23 mouse cellular contexts compared by ENCODE assay signal in the genomic region with DNA sequence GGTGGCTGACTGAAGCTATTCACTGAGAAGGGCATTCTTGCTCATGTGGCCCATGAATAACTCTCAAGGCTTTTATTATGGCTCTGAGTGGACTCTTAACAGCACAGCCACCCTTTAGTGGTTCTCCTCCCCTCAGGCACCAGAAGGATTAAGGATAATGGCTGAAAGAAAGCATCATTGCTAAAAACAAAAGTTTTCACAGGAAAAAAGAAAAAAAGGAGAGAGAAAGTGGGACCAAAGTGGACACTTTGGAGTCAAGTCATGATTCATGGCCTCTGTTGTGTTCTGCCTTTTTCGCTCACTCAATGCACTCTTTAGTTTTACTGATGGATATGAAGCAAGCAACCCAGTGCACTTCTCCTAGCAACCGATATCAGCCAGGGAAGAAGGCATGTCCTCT. TPM values are rescaled to one million over a fixed set of nuclear protein-coding genes. Genes with fewer than 3 reads are reported as not detected.
DNase-seq lines count a peak whose midpoint lies in the region; ATAC-seq and TF ChIP-seq lines count a peak whose summit lies in the region.
"Had no signal": no experiment of that assay in that cellular context is flagged by ENCODE, and none has a peak within 500 bp of the region (broad histone marks: within the 10 kb centered on the region; RNA-seq: fewer than 3 reads in every experiment).

No protein-coding gene starts in this region.

- no peak overlapping the region for H3K4me3 ChIP-seq in layer of hippocampus, adult 2 months
- H3K4me3 ChIP-seq in forebrain, embryonic 13.5 days = no peak overlapping the region
- no peak overlapping the region for H3K4me3 ChIP-seq in hindbrain, embryonic 14.5 days (replicated peaks; ENCODE audit: low read length)
- H3K4me3 ChIP-seq in neural tube, embryonic 14.5 days (ENCODE audit: low read depth, low read length) = no peak overlapping the region
- H3K4me3 ChIP-seq in liver, postnatal 0 days (ENCODE audit: low read depth, low read length) = no peak overlapping the region
- H3K4me3 ChIP-seq: embryonic facial prominence, embryonic 12.5 days; heart, embryonic 12.5 days; liver, embryonic 13.5 days; stomach, embryonic 15.5 days had no signal

- TF ChIP-seq EP300 in liver, postnatal 0 days (IDR thresholded peaks at IDR 0.05; ENCODE audit: low read depth) = no peak

- DNase-seq in layer of hippocampus, adult 2 months (ENCODE audit: low spot score in 2 of 2) = no peak
- no peak for DNase-seq in layer of hippocampus, postnatal 36 days
- DNase-seq in hindbrain, embryonic 14.5 days (ENCODE audit: low spot score) = no peak
- DNase-seq in liver, postnatal 0 days = no peak
- no peak for DNase-seq in testis, postnatal 10 days (ENCODE audit: low spot score)
- DNase-seq in layer of hippocampus, postnatal 10 days (ENCODE audit: low spot score in 2 of 2) = no peak
- DNase-seq: adrenal gland, postnatal 14 days; cerebellum, adult 9-10 months; gastrocnemius, postnatal 36 days; heart, postnatal 36 days; kidney, postnatal 36 days; liver, embryonic 13.5 days; lung, postnatal 10 days; spleen, adult 18-20 months had no signal

- H3K4me2 ChIP-seq in forebrain, embryonic 13.5 days = 0 out of 2 replicates have a peak overlapping the region, but pooled peaks have one; percentile 7
- H3K4me2 ChIP-seq in hindbrain, embryonic 14.5 days (replicated peaks) = no peak overlapping the region
- H3K4me2 ChIP-seq in neural tube, embryonic 14.5 days (ENCODE audit: low read depth, low read length) = no peak overlapping the region
- no peak overlapping the region for H3K4me2 ChIP-seq in liver, postnatal 0 days (ENCODE audit: low read depth, low read length)
- H3K4me2 ChIP-seq: embryonic facial prominence, embryonic 12.5 days; heart, embryonic 12.5 days; liver, embryonic 13.5 days; stomach, embryonic 15.5 days had no signal

- H3K9ac ChIP-seq in forebrain, embryonic 13.5 days = no peak overlapping the region
- no peak overlapping the region for H3K9ac ChIP-seq in hindbrain, embryonic 14.5 days
- H3K9ac ChIP-seq in neural tube, embryonic 14.5 days (replicated peaks; ENCODE audit: low read depth, low read length) = no peak overlapping the region
- H3K9ac ChIP-seq in liver, postnatal 0 days (replicated peaks) = no peak overlapping the region
- H3K9ac ChIP-seq: embryonic facial prominence, embryonic 12.5 days; heart, embryonic 12.5 days; liver, embryonic 13.5 days; stomach, embryonic 15.5 days had no signal

- H3K9me3 ChIP-seq in forebrain, embryonic 13.5 days (replicated peaks) = no peaks in the 10 kb centered on the region
- H3K9me3 ChIP-seq in hindbrain, embryonic 14.5 days (ENCODE audit: control insufficient read depth, low read length) = no peaks in the 10 kb centered on the region
- H3K9me3 ChIP-seq in neural tube, embryonic 14.5 days (ENCODE audit: control insufficient read depth, low read length) = no peaks in the 10 kb centered on the region
- H3K9me3 ChIP-seq in liver, postnatal 0 days (ENCODE audit: low read length) = no peaks in the 10 kb centered on the region
- H3K9me3 ChIP-seq: embryonic facial prominence, embryonic 12.5 days; heart, embryonic 12.5 days; liver, embryonic 13.5 days; stomach, embryonic 15.5 days had no signal

- peak overlapping the region; percentile 32; the same call in 1 of the 2 replicates for H3K27ac ChIP-seq in layer of hippocampus, adult 2 months
- no peak overlapping the region for H3K27ac ChIP-seq in forebrain, embryonic 13.5 days
- no peak overlapping the region for H3K27ac ChIP-seq in hindbrain, embryonic 14.5 days
- no peak overlapping the region for H3K27ac ChIP-seq in neural tube, embryonic 14.5 days (ENCODE audit: low read depth, low read length)
- no peak overlapping the region for H3K27ac ChIP-seq in liver, postnatal 0 days (ENCODE audit: low read depth)
- H3K27ac ChIP-seq: embryonic facial prominence, embryonic 12.5 days; liver, embryonic 13.5 days; stomach, embryonic 15.5 days had no signal

- peak; percentile 90 for ATAC-seq in forebrain, embryonic 13.5 days
- ATAC-seq in hindbrain, embryonic 14.5 days (ENCODE audit: low FRiP score) = peak; percentile 77; the same call in 1 of the 2 replicates
- ATAC-seq in neural tube, embryonic 14.5 days (ENCODE audit: low read depth) = peak; percentile 94
- ATAC-seq in liver, postnatal 0 days = no peak
- ATAC-seq: intestine, postnatal 0 days had no signal

- H3K4me1 ChIP-seq in forebrain, embryonic 13.5 days = peaks cover 23% of the 10 kb centered on the region
- H3K4me1 ChIP-seq in hindbrain, embryonic 14.5 days (replicated peaks; ENCODE audit: control insufficient read depth, insufficient read depth, low read length) = peaks cover 26% of the 10 kb centered on the region; the same call in 1 of the 2 replicates
- H3K4me1 ChIP-seq in neural tube, embryonic 14.5 days (ENCODE audit: control insufficient read depth, insufficient read depth, low read length) = peaks cover 19% of the 10 kb centered on the region; the same call in 1 of the 2 replicates
- H3K4me1 ChIP-seq in liver, postnatal 0 days (ENCODE audit: insufficient read depth) = no peaks in the 10 kb centered on the region
- H3K4me1 ChIP-seq: embryonic facial prominence, embryonic 12.5 days; heart, embryonic 12.5 days; liver, embryonic 13.5 days; stomach, embryonic 15.5 days had no signal

- no peak for TF ChIP-seq CTCF in layer of hippocampus, adult 2 months (conservative IDR thresholded peaks at IDR 0.05)
- TF ChIP-seq CTCF in liver, postnatal 0 days (IDR thresholded peaks at IDR 0.05; ENCODE audit: low read depth) = no peak

- H3K27me3 ChIP-seq in forebrain, embryonic 13.5 days = no peaks in the 10 kb centered on the region
- H3K27me3 ChIP-seq in hindbrain, embryonic 14.5 days (ENCODE audit: control insufficient read depth, insufficient read depth, low read length) = no peaks in the 10 kb centered on the region
- H3K27me3 ChIP-seq in neural tube, embryonic 14.5 days (ENCODE audit: control insufficient read depth, insufficient read depth, low read length) = no peaks in the 10 kb centered on the region
- no peaks in the 10 kb centered on the region for H3K27me3 ChIP-seq in liver, postnatal 0 days (ENCODE audit: insufficient read depth, low read length)
- H3K27me3 ChIP-seq: CH12.LX; embryonic facial prominence, embryonic 12.5 days; heart, embryonic 12.5 days; liver, embryonic 13.5 days; stomach, embryonic 15.5 days had no signal

- no peaks in the 10 kb centered on the region for H3K36me3 ChIP-seq in forebrain, embryonic 13.5 days (ENCODE audit: poor library complexity, severe bottlenecking)
- no peaks in the 10 kb centered on the region for H3K36me3 ChIP-seq in hindbrain, embryonic 14.5 days (replicated peaks; ENCODE audit: control insufficient read depth, insufficient read depth)
- H3K36me3 ChIP-seq in neural tube, embryonic 14.5 days (ENCODE audit: control insufficient read depth, insufficient read depth, low read length) = no peaks in the 10 kb centered on the region
- H3K36me3 ChIP-seq in liver, postnatal 0 days (replicated peaks; ENCODE audit: insufficient read depth, low read length) = no peaks in the 10 kb centered on the region
- H3K36me3 ChIP-seq: embryonic facial prominence, embryonic 12.5 days; heart, embryonic 12.5 days; liver, embryonic 13.5 days; stomach, embryonic 15.5 days had no signal

- WGBS in forebrain, embryonic 13.5 days = 22% methylated on average over 2 of the region's 2 CpGs
- 28% methylated on average over 2 of the region's 2 CpGs for WGBS in hindbrain, embryonic 14.5 days
- 19% methylated on average over 2 of the region's 2 CpGs for WGBS in neural tube, embryonic 14.5 days
- 74% methylated on average over 2 of the region's 2 CpGs for WGBS in liver, postnatal 0 days (ENCODE audit: insufficient replicate concordance)

RNA-seq across cellular contexts. Expression of a gene that starts 14.3 kb away (rescaled TPM):
- 100 to 1,000 TPM; 101 to 105 TPM for total RNA-seq in layer of hippocampus, adult 2 months (2021)
- total RNA-seq in layer of hippocampus, postnatal 36 days (2021) = 100 to 1,000 TPM; 101 to 105 TPM
- polyA plus RNA-seq in forebrain, embryonic 13.5 days (2015; fragmentation: Nextera tagmentation; extraction: Ambion mirVana) = 63.1 and 68.5 TPM in 2 replicates
- 113 and 121 TPM in 2 replicates for polyA plus RNA-seq in hindbrain, embryonic 14.5 days (2014; fragmentation: Nextera tagmentation; extraction: Ambion mirVana)
- polyA plus RNA-seq in neural tube, embryonic 14.5 days (2014; fragmentation: Nextera tagmentation; extraction: Ambion mirVana) = 165 and 168 TPM in 2 replicates
- polyA plus RNA-seq in liver, postnatal 0 days (2015; fragmentation: Nextera tagmentation; extraction: Ambion mirVana) = 1.1 and 1.6 TPM in 2 replicates
- 100 to 1,000 TPM; 142 to 146 TPM for total RNA-seq in layer of hippocampus, postnatal 10 days (2021)
- total RNA-seq: CH12.LX; megakaryocyte-erythroid progenitor cell, adult 5-6 weeks; neutrophil, adult 5-6 weeks had no signal

Comparison
In these comparisons a context has a peak if more than half of its experiments do, and no peak if none do; other contexts are left out.
1. RNA of a gene that starts 14.3 kb away (polyA plus RNA-seq): 165 to 168 TPM in neural tube, embryonic 14.5 days, 113 to 121 TPM in hindbrain, embryonic 14.5 days and 63.1 to 68.5 TPM in forebrain, embryonic 13.5 days; 1.1 to 1.6 TPM in liver, postnatal 0 days; every median in the first group is over 10 times any median in the second.